ENCODE assay signal across 7 mouse cellular contexts in genomic region chr17:35824402-35824801, GRCm38 (mm10). TPM values are rescaled to one million over a fixed set of nuclear protein-coding genes. Genes with fewer than 3 reads are reported as not detected.
DNase-seq lines count a peak whose midpoint lies in the region; ATAC-seq and TF ChIP-seq lines count a peak whose summit lies in the region.

No protein-coding gene starts in this region.

- 66% methylated on average over 7 of the region's 7 CpGs for WGBS in heart, postnatal 0 days
- WGBS in midbrain, embryonic 11.5 days = 63% methylated on average over 7 of the region's 7 CpGs

- intact Hi-C loops in left cerebral cortex, adult 2 months (cut with DNase I) = no loop called here
- intact Hi-C loops in left cerebral cortex, postnatal 4 days (cut with DNase I) = loop anchor here (5.0 kb wide), 1 partner anchor 82 kb away; no protein-coding TSS in a partner anchor

- no peaks in the 10 kb centered on the region for H3K9me3 ChIP-seq in heart, postnatal 0 days (replicated peaks; ENCODE audit: control insufficient read depth, low read length)
- H3K9me3 ChIP-seq in midbrain, embryonic 11.5 days (ENCODE audit: control insufficient read depth, low read length) = no peaks in the 10 kb centered on the region

- peaks cover 42% of the 10 kb centered on the region for H3K36me3 ChIP-seq in heart, postnatal 0 days (replicated peaks; ENCODE audit: control insufficient read depth, insufficient read depth, low read length)
- H3K36me3 ChIP-seq in midbrain, embryonic 11.5 days (ENCODE audit: control insufficient read depth, insufficient read depth, low read length) = peaks cover 2% of the 10 kb centered on the region; the same call in 1 of the 2 replicates

- TF ChIP-seq POLR2A in brain, embryonic 14.5 days (IDR thresholded peaks at IDR 0.05; ENCODE audit: borderline replicate concordance, extremely low read depth, insufficient read depth, insufficient read length, poor library complexity, severe bottlenecking) = no peak

- H3K4me2 ChIP-seq in heart, postnatal 0 days (ENCODE audit: low read depth, low read length) = peak overlapping the region; percentile 79
- H3K4me2 ChIP-seq in midbrain, embryonic 11.5 days = no peak overlapping the region; the same call in 1 of the 2 replicates

- ATAC-seq in heart, postnatal 0 days (ENCODE audit: insufficient read depth, low read depth) = no peak
- ATAC-seq in midbrain, embryonic 11.5 days (ENCODE audit: low FRiP score) = no peak

- H3K4me3 ChIP-seq in left cerebral cortex, adult 2 months = no peak overlapping the region
- H3K4me3 ChIP-seq in heart, postnatal 0 days (ENCODE audit: low read depth, low read length) = peak overlapping the region; percentile 67; the same call in 1 of the 2 replicates
- H3K4me3 ChIP-seq in midbrain, embryonic 11.5 days (ENCODE audit: low read depth, low read length) = no peak overlapping the region

- TF ChIP-seq EP300 in heart, postnatal 0 days (IDR thresholded peaks at IDR 0.05; ENCODE audit: low read depth) = no peak

- no peak overlapping the region for H3K9ac ChIP-seq in heart, postnatal 0 days (replicated peaks; ENCODE audit: low read depth, low read length)
- H3K9ac ChIP-seq in midbrain, embryonic 11.5 days (ENCODE audit: low read length) = no peak overlapping the region

- TF ChIP-seq CTCF in left cerebral cortex, adult 2 months (IDR thresholded peaks at IDR 0.05) = peak; percentile 14
- TF ChIP-seq CTCF in brain, embryonic 14.5 days (IDR thresholded peaks at IDR 0.05; ENCODE audit: borderline replicate concordance, extremely low read depth, insufficient read depth, insufficient read length) = peak; percentile 15; the same call in 1 of the 2 replicates
- peak; percentile 45 for TF ChIP-seq CTCF in heart, postnatal 0 days (IDR thresholded peaks at IDR 0.05; ENCODE audit: low read depth)

- DNase-seq in left cerebral cortex, adult 2 months (ENCODE audit: extremely low spot score in 1 of 2, low spot score in 2 of 2) = no peak
- no peak for DNase-seq in left cerebral cortex, postnatal 4 days
- DNase-seq in brain, embryonic 14.5 days (ENCODE audit: low read depth) = no peak
- DNase-seq in heart, postnatal 0 days (ENCODE audit: low spot score) = no peak
- peak; percentile 73 for DNase-seq in midbrain, embryonic 11.5 days (ENCODE audit: low spot score, missing footprints)
- DNase-seq in adrenal gland, adult 18-20 months (ENCODE audit: low spot score in 2 of 2) = no peak
- no peak for DNase-seq in frontal cortex, postnatal 14 days (ENCODE audit: low spot score in 2 of 2)

- 0 out of 2 replicates have a peak, but pooled peaks cover 3% of the 10 kb centered on the region for H3K4me1 ChIP-seq in heart, postnatal 0 days (ENCODE audit: control insufficient read depth, insufficient read depth)
- peaks cover 24% of the 10 kb centered on the region for H3K4me1 ChIP-seq in midbrain, embryonic 11.5 days (ENCODE audit: control insufficient read depth, insufficient read depth, low read length)

- no peak overlapping the region for H3K27ac ChIP-seq in left cerebral cortex, adult 2 months
- no peak overlapping the region; the same call in 1 of the 2 replicates for H3K27ac ChIP-seq in heart, postnatal 0 days (ENCODE audit: low read depth)
- H3K27ac ChIP-seq in midbrain, embryonic 11.5 days (ENCODE audit: low read depth, low read length) = no peak overlapping the region

- H3K27me3 ChIP-seq in heart, postnatal 0 days (ENCODE audit: control insufficient read depth, insufficient read depth, low read length) = no peaks in the 10 kb centered on the region
- H3K27me3 ChIP-seq in midbrain, embryonic 11.5 days (ENCODE audit: control insufficient read depth, insufficient read depth, low read length) = peaks cover 20% of the 10 kb centered on the region

RNA-seq across cellular contexts. Expression of gene Flot1, which starts 1.4 kb away (rescaled TPM):
- total RNA-seq in left cerebral cortex, adult 2 months (2021) = 100 to 1,000 TPM; 137 to 144 TPM
- total RNA-seq in left cerebral cortex, postnatal 4 days (2021) = 100 to 1,000 TPM; 113 TPM
- 87.1 and 101 TPM in 2 replicates for polyA plus RNA-seq in brain, embryonic 14.5 days (2012; rRNA removed)
- 161 and 163 TPM in 2 replicates for total RNA-seq in heart, postnatal 0 days (2014; rRNA removed; ENCODE audit: low replicate concordance)
- 122 and 132 TPM in 2 replicates for polyA plus RNA-seq in heart, postnatal 0 days (2015; fragmentation: Nextera tagmentation; extraction: Ambion mirVana)
- 46.9 and 47.4 TPM in 2 replicates for polyA plus RNA-seq in midbrain, embryonic 11.5 days (2014; fragmentation: Nextera tagmentation; extraction: Ambion mirVana)
- 10 to 100 TPM; 62.9 to 71.2 TPM for total RNA-seq in adrenal gland, adult 18-20 months (2021)

RNA-seq across cellular contexts. Expression of gene Ier3, which starts 2.9 kb away (rescaled TPM):
- total RNA-seq in left cerebral cortex, adult 2 months (2021) = 10 to 100 TPM; 14.7 to 17.5 TPM
- 1 to 10 TPM; 4.8 to 5.1 TPM for total RNA-seq in left cerebral cortex, postnatal 4 days (2021)
- 4.8 and 5.1 TPM in 2 replicates for polyA plus RNA-seq in brain, embryonic 14.5 days (2012; rRNA removed)
- 41.7 and 50.5 TPM in 2 replicates for total RNA-seq in heart, postnatal 0 days (2014; rRNA removed; ENCODE audit: low replicate concordance)
- polyA plus RNA-seq in heart, postnatal 0 days (2015; fragmentation: Nextera tagmentation; extraction: Ambion mirVana) = 70.7 and 79.4 TPM in 2 replicates
- 2.5 and 4.0 TPM in 2 replicates for polyA plus RNA-seq in midbrain, embryonic 11.5 days (2014; fragmentation: Nextera tagmentation; extraction: Ambion mirVana)
- 10 to 100 TPM in 1 of 2 experiments, 1 to 10 TPM in 1; 7.9 to 19.0 TPM for total RNA-seq in adrenal gland, adult 18-20 months (2021)

RNA-seq across cellular contexts. Expression of gene Tubb5, which starts 13.7 kb away (rescaled TPM):
- 100 to 1,000 TPM; 417 to 433 TPM for total RNA-seq in left cerebral cortex, adult 2 months (2021)
- 1,000 to 10,000 TPM; 2,525 to 2,580 TPM for total RNA-seq in left cerebral cortex, postnatal 4 days (2021)
- polyA plus RNA-seq in brain, embryonic 14.5 days (2012; rRNA removed) = 3,347 and 3,555 TPM in 2 replicates
- 1,043 and 1,325 TPM in 2 replicates for total RNA-seq in heart, postnatal 0 days (2014; rRNA removed; ENCODE audit: low replicate concordance)
- polyA plus RNA-seq in heart, postnatal 0 days (2015; fragmentation: Nextera tagmentation; extraction: Ambion mirVana) = 259 and 267 TPM in 2 replicates
- 1,522 and 1,543 TPM in 2 replicates for polyA plus RNA-seq in midbrain, embryonic 11.5 days (2014; fragmentation: Nextera tagmentation; extraction: Ambion mirVana)
- total RNA-seq in adrenal gland, adult 18-20 months (2021) = 100 to 1,000 TPM; 134 to 185 TPM

RNA-seq across cellular contexts. Expression of gene Mdc1, which starts 16.9 kb away (rescaled TPM):
- total RNA-seq in left cerebral cortex, adult 2 months (2021) = 10 to 100 TPM; 14.6 to 17.8 TPM
- total RNA-seq in left cerebral cortex, postnatal 4 days (2021) = 10 to 100 TPM; 30.1 to 30.4 TPM
- 18.8 and 23.7 TPM in 2 replicates for polyA plus RNA-seq in brain, embryonic 14.5 days (2012; rRNA removed)
- 5.4 and 25.0 TPM in 2 replicates for total RNA-seq in heart, postnatal 0 days (2014; rRNA removed; ENCODE audit: low replicate concordance)
- 2.3 and 3.0 TPM in 2 replicates for polyA plus RNA-seq in heart, postnatal 0 days (2015; fragmentation: Nextera tagmentation; extraction: Ambion mirVana)
- 19.4 and 21.5 TPM in 2 replicates for polyA plus RNA-seq in midbrain, embryonic 11.5 days (2014; fragmentation: Nextera tagmentation; extraction: Ambion mirVana)
- total RNA-seq in adrenal gland, adult 18-20 months (2021) = 10 to 100 TPM; 11.5 to 16.7 TPM

RNA-seq across cellular contexts. Expression of gene Nrm, which starts 36.7 kb away (rescaled TPM):
- total RNA-seq in left cerebral cortex, adult 2 months (2021) = 1 to 10 TPM; 2.1 to 4.1 TPM
- 1 to 10 TPM; 6.1 to 7.0 TPM for total RNA-seq in left cerebral cortex, postnatal 4 days (2021)
- 26.9 and 38.3 TPM in 2 replicates for polyA plus RNA-seq in brain, embryonic 14.5 days (2012; rRNA removed)
- 16.1 and 36.2 TPM in 2 replicates for total RNA-seq in heart, postnatal 0 days (2014; rRNA removed; ENCODE audit: low replicate concordance)
- 18.0 and 21.6 TPM in 2 replicates for polyA plus RNA-seq in heart, postnatal 0 days (2015; fragmentation: Nextera tagmentation; extraction: Ambion mirVana)
- 59.8 and 61.0 TPM in 2 replicates for polyA plus RNA-seq in midbrain, embryonic 11.5 days (2014; fragmentation: Nextera tagmentation; extraction: Ambion mirVana)
- 1 to 10 TPM; 2.3 TPM for total RNA-seq in adrenal gland, adult 18-20 months (2021)
